Mouse (Mus musculus): ENCODE data around the gene Cpne4. TPM values are rescaled to one million over a fixed set of nuclear protein-coding genes. Genes with fewer than 3 reads are reported as not detected.

Gene Cpne4
- total RNA-seq, 2 experiments from 2014 or later: 0.16 to 0.17 TPM

DNA sequence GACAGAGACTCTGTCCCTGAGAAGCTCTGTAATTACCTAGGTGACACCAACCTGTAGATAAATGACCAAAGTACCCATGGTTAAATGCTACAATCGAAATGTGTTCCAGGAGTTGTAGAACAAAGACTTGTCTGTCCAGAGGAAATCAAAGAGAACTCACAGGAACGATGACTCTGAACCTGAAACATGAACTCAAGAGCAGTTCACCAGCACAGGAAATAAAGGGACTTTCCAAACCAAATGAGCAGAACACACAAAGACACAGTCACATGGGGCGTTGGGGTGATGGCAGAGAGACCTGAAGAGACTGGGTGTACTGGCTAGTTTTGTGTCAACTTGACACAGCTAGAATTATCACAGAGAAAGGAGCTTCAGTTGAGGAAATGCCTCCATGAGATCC lies 329.9 kb downstream of the Cpne4 start:
- DNase-seq: no peak

GRCm38 (mm10) chr9:104878558-104878957 lies 331.5 kb downstream of the Cpne4 start:
- no peak for DNase-seq

GRCm38 (mm10) chr9:104890517-104890916 lies 343.4 kb downstream of the Cpne4 start:
- no peak for DNase-seq

DNA sequence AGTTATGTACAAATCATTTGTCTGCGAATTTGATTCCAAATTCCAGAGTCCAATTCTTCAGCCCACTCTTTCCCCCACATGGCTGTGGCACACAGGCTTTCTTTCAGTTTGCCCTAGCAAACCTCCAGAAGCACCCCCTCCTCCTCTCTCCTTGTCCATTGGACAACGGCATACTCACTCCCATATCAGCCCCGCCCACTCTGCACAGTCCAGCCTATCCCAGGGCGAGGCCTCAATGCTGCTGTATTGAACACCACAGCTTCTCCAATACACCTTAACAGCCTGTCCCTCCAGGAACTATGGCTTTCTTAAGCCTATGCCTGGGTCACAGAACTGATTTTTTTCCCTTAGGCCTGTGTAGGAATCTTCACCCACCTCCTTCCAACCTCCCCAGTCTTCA lies 348.3 kb downstream of the Cpne4 start:
- DNase-seq: no peak

- no peak for DNase-seq
These were observed 354.0 kb downstream of the Cpne4 start for GRCm38 (mm10) chr9:104901118-104901517.

DNA sequence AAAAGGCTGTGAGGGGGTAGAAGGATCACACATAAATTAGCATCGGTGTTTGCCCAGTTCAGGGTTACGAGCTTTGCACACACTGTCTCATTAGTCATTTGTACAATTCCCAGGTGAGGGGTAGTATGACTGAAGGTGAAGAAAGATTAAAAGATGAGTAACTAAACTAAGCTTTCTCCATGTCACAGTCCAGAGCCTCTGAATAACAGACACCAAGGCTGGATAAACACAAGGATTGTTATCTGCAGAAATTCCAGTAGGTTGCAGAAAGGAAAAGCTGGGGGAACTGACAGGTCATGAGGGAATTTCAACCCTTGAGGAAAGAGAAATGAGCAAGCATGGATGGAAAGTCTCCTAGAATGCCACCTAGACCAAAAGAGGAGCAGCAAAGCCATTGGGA lies 354.7 kb downstream of the Cpne4 start:
- DNase-seq: no peak

DNA sequence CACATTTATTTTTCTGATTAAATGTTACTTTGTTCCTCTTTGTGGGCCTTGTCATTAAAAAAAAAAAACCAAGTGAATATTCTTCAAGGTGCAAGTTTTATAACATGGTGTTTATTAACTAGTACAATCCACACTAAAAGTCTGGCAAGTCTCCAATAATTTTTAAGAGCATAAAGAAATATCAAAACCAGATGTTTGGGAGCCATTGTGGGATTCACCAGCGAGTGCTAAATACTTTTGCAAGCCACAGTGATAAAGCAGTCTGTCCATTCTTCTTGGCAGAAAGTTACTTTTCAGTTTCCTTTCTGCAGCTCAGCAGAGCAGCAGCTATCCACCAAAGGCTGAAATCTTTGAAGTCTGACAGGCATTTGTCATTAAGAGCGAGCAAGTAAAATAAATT lies 365.6 kb downstream of the Cpne4 start:
- no peak for DNase-seq

GRCm38 (mm10) chr9:104913327-104913726 lies 366.2 kb downstream of the Cpne4 start:
- no peak for DNase-seq

DNA sequence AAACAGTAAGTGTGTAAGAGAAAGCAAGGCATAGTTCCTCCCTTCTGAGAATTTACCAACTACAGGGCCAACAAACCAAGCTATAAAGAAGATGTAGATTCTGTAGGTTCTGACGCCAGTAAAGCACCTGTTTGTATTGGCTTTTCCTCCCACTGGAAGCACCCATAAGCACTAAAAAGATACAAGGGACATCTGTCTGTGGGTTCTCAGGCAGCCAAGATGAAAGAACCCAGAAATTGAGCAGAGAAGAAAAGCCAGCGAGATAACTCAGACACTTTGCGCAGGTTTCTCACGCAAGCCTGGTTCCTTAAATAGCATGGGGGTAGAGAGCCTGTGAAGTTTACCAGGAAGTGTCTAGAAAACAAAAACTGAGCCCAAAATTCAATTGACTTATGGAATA lies 374.1 kb downstream of the Cpne4 start:
- no peak for DNase-seq

DNA sequence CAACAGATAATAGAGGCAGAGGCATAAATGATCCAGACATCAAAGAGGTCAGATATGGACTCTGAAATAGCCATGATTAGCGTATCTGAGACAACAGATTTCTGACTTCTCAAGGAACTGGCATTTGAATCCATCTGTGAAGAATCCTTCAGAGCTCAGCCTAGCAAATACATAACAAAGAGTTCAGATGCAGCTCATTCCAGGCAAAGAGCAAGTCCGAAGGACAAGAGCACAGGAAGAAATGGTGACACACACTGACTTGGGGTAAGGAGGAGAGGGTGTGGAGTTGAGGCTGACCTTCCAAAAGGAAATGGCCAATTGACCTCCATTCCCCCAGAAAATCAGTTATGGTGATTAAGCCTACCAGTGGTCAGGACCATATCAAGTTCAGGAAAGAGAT lies 375.0 kb downstream of the Cpne4 start:
- no peak for DNase-seq

DNA sequence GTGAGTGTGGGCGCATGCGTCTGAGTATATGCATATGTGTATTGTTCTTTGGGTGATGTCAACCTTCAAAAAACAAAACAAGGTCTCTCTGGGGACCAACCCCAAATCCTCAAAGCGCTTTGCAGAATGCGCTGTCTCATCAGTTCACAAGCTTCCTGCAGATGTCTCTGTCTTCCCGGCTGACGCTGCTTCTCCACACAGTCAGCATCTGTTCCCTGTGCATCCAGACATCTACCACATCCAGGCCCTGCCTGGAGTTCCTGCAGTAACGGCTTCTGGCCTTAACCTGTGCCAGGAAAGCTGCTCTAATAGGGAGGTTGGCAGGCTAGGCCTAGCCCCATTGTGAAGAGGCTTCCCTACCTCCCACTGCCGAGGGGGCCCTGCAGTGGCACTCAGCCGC lies 381.7 kb downstream of the Cpne4 start:
- no peak for DNase-seq

DNA sequence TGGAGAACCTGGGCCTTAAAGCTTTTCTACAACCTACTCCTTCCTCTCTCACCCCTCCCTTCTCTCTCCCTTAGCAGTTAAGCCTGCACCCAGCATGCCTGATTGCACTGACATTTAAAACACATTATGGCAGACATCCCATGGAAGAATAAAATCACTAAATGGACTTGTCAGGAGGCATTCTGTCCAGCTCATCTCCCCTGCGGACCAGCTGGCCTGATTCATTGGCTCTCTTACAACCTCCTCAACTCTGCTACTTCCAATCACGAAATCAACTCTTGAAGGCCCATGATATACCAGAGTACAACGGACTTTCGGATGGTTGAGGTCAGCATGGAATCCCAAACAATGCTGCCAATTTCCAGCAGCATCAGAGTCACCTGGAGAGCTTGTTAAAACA lies 393.3 kb downstream of the Cpne4 start:
- no peak for DNase-seq

DNA sequence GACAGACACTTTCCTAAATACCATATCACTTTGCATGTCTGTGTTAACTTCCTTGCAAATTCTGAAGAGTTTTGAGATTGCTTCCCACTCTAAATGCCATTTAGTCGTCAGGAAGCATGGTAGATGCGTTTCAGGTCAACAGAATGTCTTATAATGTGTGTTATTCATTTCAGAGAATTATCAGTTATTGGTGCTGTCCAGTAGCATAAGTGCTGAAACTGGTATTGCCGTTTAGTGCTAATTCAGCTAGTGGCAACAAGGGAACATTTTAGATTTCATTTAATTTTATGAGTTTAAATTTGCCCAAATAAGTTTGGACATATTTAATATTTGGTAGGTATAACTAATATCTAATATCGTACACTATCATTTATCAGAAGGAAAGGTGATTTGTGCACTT lies 403.5 kb downstream of the Cpne4 start:
- no peak for DNase-seq

DNA sequence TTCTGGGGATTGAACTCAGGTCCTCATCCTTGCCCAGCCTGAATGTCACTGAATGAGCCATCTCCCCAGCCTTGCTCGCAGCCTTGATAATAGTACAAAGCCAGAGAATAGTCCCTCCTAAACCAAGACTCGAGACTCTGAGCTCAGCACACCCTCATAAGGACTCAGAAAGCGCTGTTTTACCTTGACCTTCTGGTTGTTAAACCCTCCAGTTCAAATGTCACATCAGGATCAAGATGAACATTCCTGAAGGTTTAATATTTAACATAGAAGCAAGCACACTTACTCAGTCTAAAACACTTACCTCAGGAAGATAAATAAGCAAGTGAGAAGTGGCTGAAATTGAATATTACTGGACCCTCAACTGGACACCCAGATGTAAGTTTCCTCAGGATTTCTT lies 405.1 kb downstream of the Cpne4 start:
- DNase-seq: no peak

DNA sequence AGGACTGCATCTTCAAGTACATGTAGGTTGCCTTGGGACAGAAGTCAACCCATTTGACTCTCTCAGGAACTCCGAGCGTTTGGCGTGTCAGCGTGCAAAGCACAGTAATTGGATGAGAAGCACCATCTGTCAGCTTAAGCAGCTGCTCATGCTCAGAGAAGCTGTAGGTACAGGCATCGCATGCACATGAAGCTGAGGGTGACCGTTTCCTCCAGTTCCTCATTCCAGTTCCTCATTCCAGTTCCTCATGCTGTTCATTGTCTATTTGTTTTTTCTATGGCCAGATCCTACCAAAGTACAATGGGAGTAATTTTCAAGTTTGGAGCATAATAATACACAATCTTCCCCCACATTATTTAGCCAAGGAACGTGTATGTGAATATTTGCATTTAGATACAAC lies 425.7 kb downstream of the Cpne4 start:
- no peak for DNase-seq

GRCm38 (mm10) chr9:104981934-104982548 lies 435.0 kb downstream of the Cpne4 start:
- no peak for DNase-seq

DNA sequence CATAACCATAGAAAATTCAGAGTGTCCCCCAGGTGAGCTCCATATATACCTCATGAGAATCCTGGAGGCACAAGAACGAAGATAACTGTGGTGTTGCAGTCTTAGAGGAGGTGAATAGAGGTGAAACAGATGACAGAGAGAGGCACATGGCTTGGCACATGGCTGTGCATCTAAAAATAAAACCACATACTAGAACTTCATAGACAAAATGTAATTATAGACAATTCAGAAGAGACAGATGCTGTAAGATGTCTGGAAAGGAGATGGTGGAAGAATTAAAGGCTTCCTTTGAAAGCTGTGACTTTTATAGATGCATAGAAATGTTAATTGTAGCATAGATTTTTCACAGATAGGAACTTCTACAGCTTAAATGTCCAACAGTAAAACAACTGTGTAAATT lies 451.1 kb downstream of the Cpne4 start:
- DNase-seq: no peak

DNA sequence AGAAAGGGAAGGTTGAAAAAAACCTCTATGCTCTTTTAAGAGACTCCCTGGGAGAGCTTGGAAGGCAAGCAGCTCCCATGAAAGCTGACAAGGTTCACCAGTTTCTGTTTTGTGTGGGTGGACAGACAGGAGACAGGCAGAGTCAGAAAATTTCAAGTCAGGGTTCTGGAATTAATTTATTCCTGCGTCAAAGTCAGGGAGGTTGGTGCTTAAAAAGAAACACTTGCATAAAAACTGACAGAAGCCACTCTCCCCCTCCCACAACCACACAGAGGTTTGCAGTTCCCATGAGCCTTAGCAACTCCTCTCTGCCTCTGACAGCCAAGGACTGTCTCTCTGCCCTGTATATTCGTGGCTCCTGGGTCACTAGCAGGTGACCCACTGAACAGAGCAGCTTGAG lies 463.6 kb downstream of the Cpne4 start:
- no peak for DNase-seq

DNA sequence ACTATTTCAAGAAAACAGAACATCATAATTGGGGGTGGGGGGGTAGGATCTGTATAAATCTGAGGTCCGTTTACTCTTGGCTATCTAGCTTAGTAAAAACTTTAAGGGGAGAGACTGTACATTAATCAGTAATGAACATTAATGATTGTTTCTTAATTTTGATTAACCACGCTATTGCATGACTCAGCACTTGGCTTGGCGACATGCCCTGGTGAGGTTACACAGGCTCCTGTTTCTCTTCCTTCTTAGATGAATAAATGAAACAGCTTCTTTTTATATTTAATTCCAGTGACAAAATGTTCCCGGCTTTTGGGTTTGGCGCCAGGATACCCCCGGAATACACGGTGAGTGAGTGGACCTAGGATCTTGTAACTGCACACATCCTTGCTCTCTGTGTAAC lies 471.1 kb downstream of the Cpne4 start:
- DNase-seq: no peak

DNA sequence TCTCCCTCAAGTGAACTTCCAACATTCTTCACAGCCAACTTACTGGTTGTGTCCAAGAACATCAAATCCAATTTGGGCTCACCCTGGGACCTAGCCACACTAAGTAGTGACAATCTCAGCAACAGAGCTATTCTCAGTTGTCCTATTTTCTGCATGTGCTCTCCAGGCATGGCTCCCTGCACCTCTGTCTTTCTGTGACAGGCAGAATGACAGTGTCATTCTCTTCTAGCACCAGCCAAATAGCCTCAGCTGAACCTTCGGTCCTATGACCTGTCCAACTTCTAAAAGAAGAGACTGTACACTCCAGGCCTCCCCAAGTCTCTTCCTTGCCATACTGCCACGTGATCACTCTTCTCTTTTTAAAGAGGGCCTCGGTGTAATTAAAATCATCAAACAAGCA lies 481.2 kb downstream of the Cpne4 start:
- DNase-seq: no peak

DNA sequence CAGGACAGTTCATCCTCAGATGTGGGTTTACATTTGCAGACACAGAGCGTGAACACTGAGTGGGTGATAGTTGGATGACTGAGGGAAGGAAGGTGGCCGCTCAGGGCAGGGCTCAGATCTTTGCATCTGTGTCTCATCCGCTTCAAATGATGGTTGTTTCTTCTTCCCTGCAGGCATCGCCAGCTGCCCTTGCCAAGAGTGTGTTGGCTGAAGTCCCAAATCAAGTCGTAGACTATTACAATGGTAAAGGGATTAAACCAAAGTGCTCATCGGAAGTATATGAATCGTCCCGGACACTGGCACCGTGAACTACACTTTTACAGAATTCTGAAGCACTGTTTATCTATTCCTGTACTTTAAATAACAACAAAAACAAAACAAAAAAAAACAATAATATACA lies 485.5 kb downstream of the Cpne4 start:
- DNase-seq: no peak

DNA sequence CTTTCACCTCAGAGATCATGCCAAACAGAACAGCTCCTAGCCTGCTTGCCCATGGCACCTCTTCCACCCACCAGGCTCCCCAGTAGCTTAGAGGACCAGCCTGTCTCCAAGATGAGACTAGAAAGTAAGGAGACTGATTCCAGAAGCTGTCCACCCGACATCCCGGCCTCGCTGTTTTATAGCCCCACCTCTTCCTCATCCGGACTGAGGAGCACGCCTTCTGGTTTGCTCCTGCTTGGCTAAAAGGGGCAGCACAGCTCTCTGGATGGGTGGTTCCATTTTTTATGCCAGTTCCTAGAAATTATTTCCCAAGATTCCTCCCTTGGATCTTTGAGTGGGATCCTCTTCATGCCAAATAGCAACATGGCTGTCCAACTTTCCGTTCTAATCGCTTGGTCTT lies 486.6 kb downstream of the Cpne4 start:
- DNase-seq: no peak

DNA sequence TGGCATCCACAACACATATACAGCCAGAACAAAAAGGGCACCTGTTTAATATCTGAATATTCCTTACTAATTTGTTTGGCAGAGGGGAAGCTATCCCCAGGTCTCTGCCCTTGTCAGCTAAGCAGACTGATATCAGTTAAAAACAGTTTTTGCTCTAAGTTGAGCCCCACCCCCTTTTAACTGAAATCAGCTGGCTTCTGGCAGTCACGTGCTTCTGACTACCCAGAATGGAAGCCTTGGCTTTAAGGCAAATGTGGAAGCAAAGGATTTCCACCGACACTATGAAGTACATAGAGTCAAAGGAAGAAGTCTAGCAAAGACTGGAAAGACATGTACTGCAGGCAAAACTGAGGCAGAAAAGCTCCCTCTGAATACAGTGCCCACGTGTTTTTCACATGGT lies 490.8 kb downstream of the Cpne4 start:
- DNase-seq: no peak

- DNase-seq: no peak
These were observed 498.9 kb downstream of the Cpne4 start for GRCm38 (mm10) chr9:105046014-105046413.

- no peak for DNase-seq
These were observed 501.3 kb downstream of the Cpne4 start for GRCm38 (mm10) chr9:105048351-105048750.

All from adrenal gland, postnatal 36 days (tissue).